Mouse (Mus musculus) spleen, adult 2 months (tissue): ENCODE results near the gene Zfp609.

Experiments
- CTCF ChIP-seq: fragments of 200-500 bp; IDR thresholded peaks from 2 replicates; pipeline ENCODE4 v1.5.1; 2011; ENCODE audit warnings: mild to moderate bottlenecking, inconsistent platforms; ENCODE audit not compliant: insufficient read depth, insufficient read length, insufficient replicate concordance; ENCODE audit errors: extremely low read depth
- POLR2A ChIP-seq: fragments of 200-500 bp; IDR thresholded peaks from 2 replicates; pipeline ENCODE4 v1.6.1; 2011; ENCODE audit warnings: low read depth, low read length, inconsistent platforms

GRCm38 (mm10) chr9:65833640-65834039 lies 6.3 kb upstream of the Zfp609 start:
- TF ChIP-seq POLR2A (no peak), CTCF (no peak)
